Mouse (Mus musculus): ENCODE results near the gene Tubgcp2. TPM values are rescaled to one million over a fixed set of nuclear protein-coding genes. Genes with fewer than 3 reads are reported as not detected.

Gene Tubgcp2
- polyA plus RNA-seq, 2 experiments = 19.3 to 21.6 TPM

GRCm38 (mm10) chr7:139984505-139984904 lies 52.0 kb downstream of the Tubgcp2 start:
- H3K9ac ChIP-seq (replicated peaks) = no peak overlapping the region
- H3K27ac ChIP-seq = no peak overlapping the region
- H3K4me1 ChIP-seq (replicated peaks; ENCODE audit: control insufficient read depth in 2 of 2, insufficient read depth in 2 of 2, low read length in 1 of 2) = no peaks in the 10 kb centered on the region
- H3K9me3 ChIP-seq (ENCODE audit: control insufficient read depth, low read length) = no peaks in the 10 kb centered on the region
- WGBS (ENCODE audit: insufficient replicate concordance) = 73% methylated on average over 11 of the region's 11 CpGs
- ATAC-seq (ENCODE audit: insufficient read depth) (no peak), DNase-seq (ENCODE audit: low read depth in 3 of 3, low spot score in 3 of 3) (peak in 1 of 3 experiments; percentile 20)
- no peaks in the 10 kb centered on the region; the same call in 1 of the 2 replicates for H3K27me3 ChIP-seq (ENCODE audit: control insufficient read depth, insufficient read depth, low read length)
- H3K36me3 ChIP-seq (replicated peaks; ENCODE audit: control insufficient read depth, insufficient read depth, low read depth) = no peaks in the 10 kb centered on the region
- no peak overlapping the region for H3K4me3 ChIP-seq (ENCODE audit: insufficient read depth in 1 of 2, low read depth in 2 of 2, low read length in 2 of 2)
- TF ChIP-seq CTCF (IDR thresholded peaks at IDR 0.05; ENCODE audit: low read depth) = no peak
- no peak for TF ChIP-seq EP300 (IDR thresholded peaks at IDR 0.05; ENCODE audit: low read depth)
- H3K4me2 ChIP-seq (ENCODE audit: low read depth) = no peak overlapping the region

DNA sequence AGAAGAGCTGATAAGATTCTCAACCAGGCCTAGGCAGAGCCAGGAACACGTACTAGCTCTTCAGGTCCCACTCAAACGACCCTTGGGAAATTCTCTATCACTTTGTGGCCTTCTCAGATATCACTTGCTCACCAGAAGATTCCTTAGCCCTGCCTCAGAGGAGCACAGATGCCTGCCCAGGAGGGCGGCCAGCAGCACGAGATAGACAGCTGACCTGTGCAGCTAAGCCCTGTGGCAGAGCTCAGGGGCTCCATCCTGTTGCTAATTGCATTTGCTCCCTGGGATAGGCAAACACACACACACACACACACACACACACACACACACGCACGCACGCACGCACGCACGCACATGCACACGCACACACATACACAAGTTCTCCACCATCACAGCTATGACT lies 54.4 kb downstream of the Tubgcp2 start:
- no peaks in the 10 kb centered on the region for H3K9me3 ChIP-seq (ENCODE audit: control insufficient read depth, low read length)
- no peaks in the 10 kb centered on the region for H3K36me3 ChIP-seq (replicated peaks; ENCODE audit: control insufficient read depth, insufficient read depth, low read depth)
- H3K4me1 ChIP-seq (replicated peaks; ENCODE audit: control insufficient read depth in 2 of 2, insufficient read depth in 2 of 2, low read length in 1 of 2) = peaks cover 0 to 4% of the 10 kb centered on the region in 2 experiments; a peak in 2 of 4 replicates
- 63% methylated on average over 11 of the region's 11 CpGs for WGBS (ENCODE audit: insufficient replicate concordance)
- ATAC-seq (ENCODE audit: insufficient read depth) (no peak), DNase-seq (ENCODE audit: low read depth in 3 of 3, low spot score in 3 of 3) (no peak)
- H3K4me2 ChIP-seq (ENCODE audit: low read depth) = no peak overlapping the region
- no peak overlapping the region for H3K9ac ChIP-seq (replicated peaks)
- H3K27ac ChIP-seq = no peak overlapping the region
- H3K4me3 ChIP-seq (ENCODE audit: insufficient read depth in 1 of 2, low read depth in 2 of 2, low read length in 2 of 2) = no peak overlapping the region
- no peaks in the 10 kb centered on the region; the same call in 1 of the 2 replicates for H3K27me3 ChIP-seq (ENCODE audit: control insufficient read depth, insufficient read depth, low read length)
- TF ChIP-seq CTCF (IDR thresholded peaks at IDR 0.05; ENCODE audit: low read depth) (no peak), EP300 (IDR thresholded peaks at IDR 0.05; ENCODE audit: low read depth) (no peak)

DNA sequence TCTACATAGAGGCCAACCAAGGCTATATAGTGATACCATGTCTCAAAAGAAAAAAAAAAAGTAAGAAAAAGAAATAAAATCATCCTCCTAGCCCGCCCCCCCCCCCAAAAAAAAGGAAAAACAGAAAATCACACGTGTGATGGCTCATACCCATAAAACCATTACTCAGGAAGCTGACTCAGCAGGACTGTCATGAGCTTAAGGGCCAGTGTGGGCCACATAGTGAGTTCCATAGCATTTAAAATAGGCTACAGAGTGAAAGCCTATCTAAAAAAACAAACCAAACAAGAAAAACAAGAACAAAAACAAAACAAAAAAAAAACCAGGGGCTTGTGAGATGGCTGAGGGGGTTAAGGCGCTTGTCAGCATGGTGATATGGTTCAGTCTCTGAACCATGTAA lies 55.7 kb downstream of the Tubgcp2 start:
- ATAC-seq (ENCODE audit: insufficient read depth) = no peak
- 36% methylated on average over 3 of the region's 3 CpGs for WGBS (ENCODE audit: insufficient replicate concordance)
- Histone ChIP-seq H3K27me3 (ENCODE audit: control insufficient read depth, insufficient read depth, low read length) (no peaks in the 10 kb centered on the region; the same call in 1 of the 2 replicates), H3K9ac (replicated peaks) (no peak overlapping the region), H3K36me3 (replicated peaks; ENCODE audit: control insufficient read depth, insufficient read depth, low read depth) (no peaks in the 10 kb centered on the region), H3K4me3 (ENCODE audit: insufficient read depth in 1 of 2, low read depth in 2 of 2, low read length in 2 of 2) (no peak overlapping the region), H3K9me3 (ENCODE audit: control insufficient read depth, low read length) (no peaks in the 10 kb centered on the region), H3K27ac (no peak overlapping the region), H3K4me1 (replicated peaks; ENCODE audit: control insufficient read depth in 2 of 2, insufficient read depth in 2 of 2, low read length in 1 of 2) (peaks cover 0 to 4% of the 10 kb centered on the region in 2 experiments; a peak in 2 of 4 replicates), H3K4me2 (ENCODE audit: low read depth) (no peak overlapping the region)
- TF ChIP-seq CTCF (IDR thresholded peaks at IDR 0.05; ENCODE audit: low read depth) = no peak
- TF ChIP-seq EP300 (IDR thresholded peaks at IDR 0.05; ENCODE audit: low read depth) = no peak
- DNase-seq (ENCODE audit: low read depth in 3 of 3, low spot score in 3 of 3) = no peak

DNA sequence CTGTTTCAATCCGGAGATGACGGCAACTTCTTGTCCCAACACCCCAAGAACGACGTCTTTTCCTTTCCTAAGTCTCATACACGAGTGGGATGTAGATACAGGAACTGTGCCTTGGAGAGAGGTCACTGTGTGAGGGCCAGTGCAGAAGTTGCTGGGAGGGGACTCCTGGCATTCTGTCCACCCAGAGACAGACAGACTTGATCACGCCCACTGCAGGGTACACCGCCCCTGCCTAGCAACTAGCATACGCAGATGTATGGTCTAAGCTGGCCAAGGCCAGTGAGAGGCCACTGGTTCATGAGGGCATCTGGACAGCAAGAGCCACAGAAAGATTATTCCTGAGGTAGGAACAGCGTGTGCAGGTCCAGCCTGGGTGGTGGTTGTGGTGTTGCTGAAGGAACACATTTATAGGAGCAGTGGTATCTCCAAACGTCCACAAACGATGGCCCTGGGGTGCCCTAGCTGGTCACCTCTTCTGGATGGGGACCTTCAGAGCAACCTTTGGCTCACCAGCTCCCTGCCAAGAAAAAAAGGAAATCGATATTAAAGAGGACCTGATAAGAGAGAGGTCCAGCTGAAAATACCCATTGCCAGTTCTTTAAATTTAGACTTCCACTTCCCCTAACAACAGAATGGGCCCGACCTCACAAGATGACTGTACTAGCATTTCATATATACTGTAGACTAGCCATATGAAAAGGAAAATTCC lies 57.3 kb downstream of the Tubgcp2 start:
- peaks cover 0 to 6% of the 10 kb centered on the region in 2 experiments; a peak in 2 of 4 replicates for H3K4me1 ChIP-seq (replicated peaks; ENCODE audit: control insufficient read depth in 2 of 2, insufficient read depth in 2 of 2, low read length in 1 of 2)
- H3K4me3 ChIP-seq (ENCODE audit: insufficient read depth in 1 of 2, low read depth in 2 of 2, low read length in 2 of 2) = peak overlapping the region; percentile 26 to 53; a peak in 2 of 4 replicates
- H3K27ac ChIP-seq = no peak overlapping the region
- ATAC-seq (ENCODE audit: insufficient read depth) (peak; percentile 41; the same call in 1 of the 2 replicates), DNase-seq (ENCODE audit: low read depth in 3 of 3, low spot score in 3 of 3) (no peak)
- TF ChIP-seq EP300 (IDR thresholded peaks at IDR 0.05; ENCODE audit: low read depth) = no peak
- no peak for TF ChIP-seq CTCF (IDR thresholded peaks at IDR 0.05; ENCODE audit: low read depth)
- H3K9me3 ChIP-seq (ENCODE audit: control insufficient read depth, low read length) = no peaks in the 10 kb centered on the region
- H3K36me3 ChIP-seq (replicated peaks; ENCODE audit: control insufficient read depth, insufficient read depth, low read depth) = no peaks in the 10 kb centered on the region
- H3K9ac ChIP-seq (replicated peaks) = no peak overlapping the region
- WGBS (ENCODE audit: insufficient replicate concordance) = 30% methylated on average over 13 of the region's 13 CpGs
- H3K27me3 ChIP-seq (ENCODE audit: control insufficient read depth, insufficient read depth, low read length) = no peaks in the 10 kb centered on the region; the same call in 1 of the 2 replicates
- peak overlapping the region; percentile 72 for H3K4me2 ChIP-seq (ENCODE audit: low read depth)

DNA sequence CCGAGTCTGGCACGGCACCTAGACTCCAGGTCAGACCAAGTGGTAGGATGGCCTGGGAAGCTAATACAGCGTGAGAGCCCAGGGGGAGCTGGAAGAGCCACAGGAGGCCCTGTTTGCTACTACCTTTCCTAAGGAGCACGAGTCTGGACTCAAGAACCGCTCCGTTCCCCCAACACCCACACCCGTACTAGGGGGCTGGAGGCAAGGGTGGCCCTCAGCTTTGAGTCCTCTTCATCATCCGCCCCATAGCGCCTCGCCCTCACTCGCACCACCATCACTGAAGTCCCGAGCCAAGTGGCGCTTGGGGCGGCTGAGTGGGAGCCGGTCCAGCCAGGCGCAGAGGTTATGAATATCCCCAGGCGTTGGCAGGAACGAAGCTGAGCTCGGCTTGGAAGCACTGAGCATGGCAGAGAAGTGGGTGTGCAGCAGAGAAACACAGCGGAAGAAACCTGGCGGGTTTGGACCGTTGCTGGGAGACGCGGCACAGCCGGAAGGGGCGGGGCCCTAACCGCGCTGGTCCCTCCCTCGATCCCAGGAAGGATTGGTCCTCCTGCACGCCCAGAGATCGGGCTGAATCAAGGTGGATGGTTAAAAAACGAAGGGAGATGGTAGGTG lies 58.1 kb downstream of the Tubgcp2 start, which contains the start of gene 6430531B16Rik:
Gene 6430531B16Rik (minus strand): TSS at position 478 of the 615 bp plus-strand sequence.
- DNase-seq (ENCODE audit: low read depth in 3 of 3, low spot score in 3 of 3) = peak in 2 of 3 experiments; percentile 25 to 27
- H3K4me2 ChIP-seq (ENCODE audit: low read depth) = peak within 1 kb of the TSS; percentile 72
- no peaks in the 10 kb centered on the region for H3K9me3 ChIP-seq (ENCODE audit: control insufficient read depth, low read length)
- ATAC-seq (ENCODE audit: insufficient read depth) = peak; percentile 67
- no peak within 1 kb of the TSS; the same call in 1 of the 2 replicates for H3K9ac ChIP-seq (replicated peaks)
- peak within 1 kb of the TSS; percentile 53 to 56 for H3K4me3 ChIP-seq (ENCODE audit: insufficient read depth in 1 of 2, low read depth in 2 of 2, low read length in 2 of 2)
- peaks cover 0 to 6% of the 10 kb centered on the region in 2 experiments; a peak in 2 of 4 replicates for H3K4me1 ChIP-seq (replicated peaks; ENCODE audit: control insufficient read depth in 2 of 2, insufficient read depth in 2 of 2, low read length in 1 of 2)
- no peak within 1 kb of the TSS for H3K27ac ChIP-seq
- no peaks in the 10 kb centered on the region for H3K36me3 ChIP-seq (replicated peaks; ENCODE audit: control insufficient read depth, insufficient read depth, low read depth)
- WGBS (ENCODE audit: insufficient replicate concordance) = 6% methylated on average over 32 of the region's 32 CpGs
- no peaks in the 10 kb centered on the region; the same call in 1 of the 2 replicates for H3K27me3 ChIP-seq (ENCODE audit: control insufficient read depth, insufficient read depth, low read length)
- TF ChIP-seq EP300 (IDR thresholded peaks at IDR 0.05; ENCODE audit: low read depth) (no peak), CTCF (IDR thresholded peaks at IDR 0.05; ENCODE audit: low read depth) (no peak)
